Mouse (Mus musculus) kidney, adult 2 months (tissue): ENCODE measurements around the gene Rnf8.

Experiments used
- CTCF ChIP-seq: fragments of 200-500 bp; conservative IDR thresholded peaks from 2 replicates; pipeline ENCODE4 v1.5.1; 2011; ENCODE audit warnings: low read depth, mild to moderate bottlenecking, control low read depth, low read length, moderate library complexity, mixed read lengths; ENCODE audit not compliant: insufficient read depth, insufficient read length
- POLR2A ChIP-seq: fragments of 200-500 bp; IDR thresholded peaks from one replicate; pipeline ENCODE4 v1.6.1; 2011; ENCODE audit warnings: low read depth, low read length, control low read depth

DNA sequence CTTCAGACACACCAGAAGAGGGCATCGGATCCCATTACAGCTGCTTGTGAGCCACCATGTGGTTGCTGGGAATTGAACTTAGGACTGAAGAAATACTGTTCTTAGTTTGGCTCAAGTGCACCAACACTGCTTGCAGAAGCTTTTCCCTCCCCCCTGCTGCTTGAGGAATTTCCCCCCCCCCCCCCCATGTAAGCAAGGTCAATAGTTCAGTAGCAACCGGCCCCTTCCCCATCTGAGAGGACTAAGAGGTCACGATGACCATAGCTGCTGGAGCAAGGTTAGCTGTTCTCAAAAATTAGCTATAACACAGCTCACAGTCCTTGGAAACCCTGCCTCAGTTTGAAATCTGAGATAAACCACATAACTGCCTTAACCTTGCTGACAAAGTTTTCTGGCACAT is 27.6 kb downstream of the Rnf8 start:
- TF ChIP-seq POLR2A: no peak
- TF ChIP-seq CTCF: no peak
